Comparison of ENCODE assay signal across 21 mouse cellular contexts in genomic region chr8:104227048-104227447, GRCm38 (mm10). TPM values are rescaled to one million over a fixed set of nuclear protein-coding genes. Genes with fewer than 3 reads are reported as not detected.
A peak's percentile ranks its signal among the peaks of the same experiment; 100 is the strongest.
DNase-seq lines count a peak whose midpoint lies in the region; ATAC-seq and TF ChIP-seq lines count a peak whose summit lies in the region.
"Had no signal": no experiment of that assay in that cellular context is flagged by ENCODE, and none has a peak within 500 bp of the region (broad histone marks: within the 10 kb centered on the region; RNA-seq: fewer than 3 reads in every experiment).

No protein-coding gene starts in this region.

- in situ Hi-C loops in Patski (cut with MboI; ENCODE audit: low pct_unique_long_range_greater_than_20kb), result no loop called here

- no peaks in the 10 kb centered on the region for H3K27me3 ChIP-seq in kidney, postnatal 0 days (ENCODE audit: insufficient read depth, low read length)
- no peaks in the 10 kb centered on the region for H3K27me3 ChIP-seq in Patski
- no peaks in the 10 kb centered on the region for H3K27me3 ChIP-seq in forebrain, embryonic 15.5 days
- H3K27me3 ChIP-seq: CH12.LX had no signal

- 62% methylated on average over 5 of the region's 5 CpGs for WGBS in kidney, postnatal 0 days
- 92% methylated on average over 5 of the region's 5 CpGs for WGBS in forebrain, embryonic 15.5 days

- H3K36me3 ChIP-seq in kidney, postnatal 0 days (ENCODE audit: insufficient read depth, low read length), result peaks cover 44% of the 10 kb centered on the region
- H3K36me3 ChIP-seq in forebrain, embryonic 15.5 days, result peaks cover 80% of the 10 kb centered on the region

- no peaks in the 10 kb centered on the region for H3K9me3 ChIP-seq in kidney, postnatal 0 days (replicated peaks; ENCODE audit: low read length)
- no peaks in the 10 kb centered on the region for H3K9me3 ChIP-seq in forebrain, embryonic 15.5 days

- POLR2A ChIA-PET in Patski (lab: Charles Lee), result no interaction called here

- H3K9ac ChIP-seq in kidney, postnatal 0 days (ENCODE audit: low read depth, low read length), result no peak overlapping the region
- H3K9ac ChIP-seq in forebrain, embryonic 15.5 days (replicated peaks), result no peak overlapping the region

- no peak for TF ChIP-seq CTCF in kidney, postnatal 0 days (IDR thresholded peaks at IDR 0.05; ENCODE audit: low read depth)
- no peak for TF ChIP-seq CTCF in Patski (IDR thresholded peaks at IDR 0.05)

- no peak overlapping the region for H3K27ac ChIP-seq in kidney, postnatal 0 days
- no peak overlapping the region for H3K27ac ChIP-seq in forebrain, embryonic 15.5 days (replicated peaks)

- ATAC-seq in kidney, postnatal 0 days (replicated peaks; ENCODE audit: low FRiP score, low read depth), result peak; percentile 58
- peak; percentile 83 for ATAC-seq in Patski
- no peak for ATAC-seq in forebrain, embryonic 15.5 days (replicated peaks)
- ATAC-seq: activated CD4-positive, CD25-positive, alpha-beta regulatory T cell, adult 4 months; CD4-positive, CD25-positive, alpha-beta regulatory T cell, adult 4 months had no signal

- H3K4me3 ChIP-seq in kidney, postnatal 0 days (replicated peaks; ENCODE audit: low read depth, low read length), result no peak overlapping the region
- no peak overlapping the region for H3K4me3 ChIP-seq in forebrain, embryonic 15.5 days

- no peaks in the 10 kb centered on the region for H3K4me1 ChIP-seq in kidney, postnatal 0 days (replicated peaks; ENCODE audit: insufficient read depth, low read length)
- no peaks in the 10 kb centered on the region for H3K4me1 ChIP-seq in forebrain, embryonic 15.5 days

- peak; percentile 38 for DNase-seq in kidney, postnatal 0 days (ENCODE audit: low spot score)
- DNase-seq in kidney, adult 11 months, result no peak
- DNase-seq in right cerebral cortex, postnatal 14 days, result peak; percentile 0
- no peak for DNase-seq in right cerebral cortex, postnatal 4 days
- peak; percentile 42 for DNase-seq in Patski (ENCODE audit: low read depth, low spot score)
- DNase-seq: adrenal gland, adult 2 months; adrenal gland, adult 8-10 months; adrenal gland, postnatal 10 days; adrenal gland, postnatal 14 days; adrenal gland, postnatal 25 days; adrenal gland, postnatal 36 days; B cell, adult 2 months; cerebellum, adult 11 months; cerebellum, adult 11-12 months; cerebellum, adult 18-20 months; cerebellum, adult 2 months had no signal

- no peak overlapping the region for H3K4me2 ChIP-seq in kidney, postnatal 0 days (ENCODE audit: low read length)
- H3K4me2 ChIP-seq in forebrain, embryonic 15.5 days (replicated peaks), result no peak overlapping the region

- CTCF ChIA-PET in Patski (lab: Charles Lee), result no interaction called here

RNA-seq across cellular contexts. Expression of gene Tk2, which starts 21.3 kb away (rescaled TPM):
- polyA plus RNA-seq in kidney, postnatal 0 days (2015; fragmentation: Nextera tagmentation; extraction: Ambion mirVana), result 19.6 and 20.9 TPM in 2 replicates
- polyA plus RNA-seq in Patski (2021), result 22.0 TPM
- polyA plus RNA-seq in forebrain, embryonic 15.5 days (2015; fragmentation: Nextera tagmentation; extraction: Ambion mirVana), result 46.8 and 50.8 TPM in 2 replicates

RNA-seq across cellular contexts. Expression of gene Cklf, which starts 23.6 kb away (rescaled TPM):
- 33.4 and 37.2 TPM in 2 replicates for polyA plus RNA-seq in kidney, postnatal 0 days (2015; fragmentation: Nextera tagmentation; extraction: Ambion mirVana)
- polyA plus RNA-seq in Patski (2021), result 22.0 TPM
- 31.9 and 37.6 TPM in 2 replicates for polyA plus RNA-seq in forebrain, embryonic 15.5 days (2015; fragmentation: Nextera tagmentation; extraction: Ambion mirVana)

RNA-seq across cellular contexts. Expression of gene Bean1, which starts 56.8 kb away (rescaled TPM):
- 2.1 TPM in 2 replicates for polyA plus RNA-seq in kidney, postnatal 0 days (2015; fragmentation: Nextera tagmentation; extraction: Ambion mirVana)
- not detected for polyA plus RNA-seq in Patski (2021)
- 2.1 and 2.2 TPM in 2 replicates for polyA plus RNA-seq in forebrain, embryonic 15.5 days (2015; fragmentation: Nextera tagmentation; extraction: Ambion mirVana)
- polyA plus RNA-seq: activated CD4-positive, CD25-positive, alpha-beta regulatory T cell, adult 4 months; CD4-positive, CD25-positive, alpha-beta regulatory T cell, adult 4 months; G1E had no signal

Comparison
In these comparisons a context has a peak if more than half of its experiments do, and no peak if none do; other contexts are left out.
1. DNase-seq: peak in kidney, postnatal 0 days (single experiment), right cerebral cortex, postnatal 14 days (single experiment) and Patski (single experiment); none in kidney, adult 11 months (single experiment) and right cerebral cortex, postnatal 4 days (single experiment).